Mouse (Mus musculus) thymus, adult 2 months (tissue): ENCODE measurements around the gene Anp32a. TPM values are rescaled to one million over a fixed set of nuclear protein-coding genes. Genes with fewer than 3 reads are reported as not detected.
A peak's percentile ranks its signal among the peaks of the same experiment; 100 is the strongest.

Source experiments
- DNase-seq: peaks from one replicate; pipeline ENCODE4 v3.0.0; 2021
- H3K27ac ChIP-seq: fragments of 200-500 bp; 2 replicates; pipeline ENCODE4 v1.5.1; 2012; ENCODE audit warnings: low read length, control low read depth; ENCODE audit not compliant: control insufficient read depth, insufficient read depth
- H3K27me3 ChIP-seq: fragments of 200-500 bp; 2 replicates; pipeline ENCODE4 v1.6.1; 2012; ENCODE audit warnings: mild to moderate bottlenecking, low read length, moderate library complexity, mixed read lengths; ENCODE audit not compliant: control insufficient read depth, insufficient read depth
- H3K36me3 ChIP-seq: fragments of 200-500 bp; 2 replicates; pipeline ENCODE4 v1.6.1; 2012; ENCODE audit warnings: mild to moderate bottlenecking, low read length, moderate library complexity; ENCODE audit not compliant: control insufficient read depth, insufficient read depth
- H3K4me1 ChIP-seq: fragments of 200-500 bp; replicated peaks from 2 replicates; pipeline ENCODE4 v1.6.1; 2012; ENCODE audit warnings: low read length; ENCODE audit not compliant: control insufficient read depth, insufficient read depth
- H3K4me3 ChIP-seq: fragments of 200-500 bp; 2 replicates; pipeline ENCODE4 v1.5.1; 2012; ENCODE audit warnings: mild to moderate bottlenecking, low read length, control low read depth, moderate library complexity; ENCODE audit not compliant: control insufficient read depth, insufficient read depth
- CTCF ChIP-seq: fragments of 200-500 bp; IDR thresholded peaks from 2 replicates; pipeline ENCODE4 v1.5.1; 2012; ENCODE audit warnings: mild to moderate bottlenecking, control low read depth, low read length, moderate library complexity, borderline replicate concordance; ENCODE audit not compliant: control insufficient read depth, poor library complexity, insufficient read depth; ENCODE audit errors: extremely low read depth
- POLR2A ChIP-seq: fragments of 200-500 bp; IDR thresholded peaks from 2 replicates; pipeline ENCODE4 v1.6.1; 2012; ENCODE audit warnings: mild to moderate bottlenecking, low read length, control low read depth, moderate library complexity; ENCODE audit not compliant: control insufficient read depth, poor library complexity, insufficient read depth; ENCODE audit errors: extremely low read depth
- WGBS: fragments of 180-500 bp; shearing (Covaris S2); methylation state at CpG from one replicate; pipeline ENCODE4 v1.1.7; 2018; 5-methylcytosine and 5-hydroxymethylcytosine counted together
- polyA plus RNA-seq: library from polyadenylated mRNA; depleted of rRNA; stranded (reverse); fragments of >200 nt; gene quantifications from 2 replicates; pipeline ENCODE4 v1.2.3, GENCODE M21; 2012; rRNA removed

Anp32a gene
- polyA plus RNA-seq, 1 experiment = 37.4 TPM

- Histone ChIP-seq H3K36me3 (no peaks in the 10 kb centered on the region), H3K27ac (no peak overlapping the region), H3K4me3 (no peak overlapping the region), H3K27me3 (no peaks in the 10 kb centered on the region), H3K4me1 (peaks cover 11% of the 10 kb centered on the region)
- DNase-seq = peak; percentile 17
- 86% methylated on average over 8 of the region's 8 CpGs for WGBS
- TF ChIP-seq CTCF (no peak), POLR2A (no peak)
Measured at GRCm38 (mm10) chr9:62427010-62427409, 85.9 kb downstream of the Anp32a start.

Other genes starting within 250 kb of the Anp32a start
- 2.7 and 3.5 TPM in 2 replicates for gene Glce, start 218.6 kb upstream of the Anp32a start, polyA plus RNA-seq
- 0.07 TPM in 1 of 2 replicates, not detected in the other for gene Spesp1, start 59.1 kb upstream of the Anp32a start, polyA plus RNA-seq
- 18.1 and 18.2 TPM in 2 replicates for gene Coro2b, start 195.8 kb downstream of the Anp32a start, polyA plus RNA-seq